Mouse (Mus musculus): ENCODE measurements around the gene Abl2.

DNA sequence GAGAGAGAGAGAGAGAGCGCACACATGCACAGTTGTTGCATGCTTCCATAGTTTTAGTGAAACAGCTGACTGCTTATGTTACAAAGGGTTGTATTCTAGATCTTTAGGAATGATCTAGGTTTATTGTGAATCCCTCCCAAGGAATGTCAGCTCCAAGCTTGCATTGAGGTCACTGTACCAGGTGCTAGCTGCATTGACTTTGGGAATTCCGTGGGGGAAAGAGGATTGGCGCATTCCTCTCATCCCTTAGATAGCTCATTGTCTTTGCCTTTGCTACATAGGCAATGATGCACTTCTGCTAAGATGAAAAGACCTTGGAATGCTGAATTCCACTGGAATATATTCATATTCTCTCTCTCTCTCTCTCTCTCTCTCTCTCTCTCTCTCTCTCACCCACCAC, 44.0 kb downstream of the Abl2 start:
- TF ChIP-seq CTCF (IDR thresholded peaks at IDR 0.05) (no peak), EP300 (IDR thresholded peaks at IDR 0.05) (no peak)
